Mouse (Mus musculus): ENCODE data around the gene Hhat. TPM values are rescaled to one million over a fixed set of nuclear protein-coding genes. Genes with fewer than 3 reads are reported as not detected.

Gene Hhat
- polyA plus RNA-seq, 1 experiment = not detected

DNA sequence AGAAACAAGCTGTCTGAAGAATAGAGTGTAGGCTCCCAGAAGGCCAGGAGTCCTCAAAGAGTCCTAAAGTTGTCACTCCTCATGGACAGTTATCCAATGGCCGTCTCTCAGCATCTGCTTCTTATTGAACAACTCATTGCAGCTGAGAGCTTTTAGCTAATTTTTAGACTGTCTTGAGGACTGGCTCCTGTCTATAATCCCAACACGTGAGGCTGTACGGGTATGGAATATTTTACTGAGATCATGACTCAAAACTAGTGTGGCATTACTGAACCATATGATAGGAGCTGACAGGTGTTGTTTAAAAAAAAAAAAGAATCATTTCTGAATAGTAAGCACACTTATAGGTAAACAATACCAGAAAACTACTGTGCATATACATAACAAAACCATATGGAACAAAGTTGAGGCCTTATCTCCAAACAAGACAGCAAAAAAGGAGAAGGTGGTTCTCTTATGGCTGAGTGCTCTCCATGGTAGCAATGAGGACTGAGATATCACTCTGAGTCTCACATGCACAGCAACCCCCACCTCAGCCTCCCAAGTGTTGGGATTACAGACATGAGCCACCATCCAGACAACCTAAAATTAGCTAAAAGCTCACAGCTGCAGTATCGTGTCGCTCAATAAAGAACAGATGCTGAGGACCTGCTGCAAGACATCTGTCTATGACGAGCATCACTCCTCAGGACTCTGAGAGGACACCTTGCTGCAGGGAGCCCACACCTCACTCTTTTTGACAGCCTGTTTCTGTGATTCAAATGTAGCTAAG is 21.6 kb downstream of the Hhat start:
- no peaks in the 10 kb centered on the region for H3K27me3 ChIP-seq (ENCODE audit: control insufficient read depth)
- peaks cover 5% of the 10 kb centered on the region for H3K4me1 ChIP-seq (ENCODE audit: control insufficient read depth)
- H3K9me3 ChIP-seq (ENCODE audit: control insufficient read depth, low read length) = no peaks in the 10 kb centered on the region
- H3K36me3 ChIP-seq (ENCODE audit: control insufficient read depth) = no peaks in the 10 kb centered on the region
- H3K4me3 ChIP-seq (replicated peaks) = no peak overlapping the region
- TF ChIP-seq TAL1 (IDR thresholded peaks at IDR 0.05; ENCODE audit: low read length) (no peak), GATA1 (IDR thresholded peaks at IDR 0.05; ENCODE audit: low read length) (no peak)

DNA sequence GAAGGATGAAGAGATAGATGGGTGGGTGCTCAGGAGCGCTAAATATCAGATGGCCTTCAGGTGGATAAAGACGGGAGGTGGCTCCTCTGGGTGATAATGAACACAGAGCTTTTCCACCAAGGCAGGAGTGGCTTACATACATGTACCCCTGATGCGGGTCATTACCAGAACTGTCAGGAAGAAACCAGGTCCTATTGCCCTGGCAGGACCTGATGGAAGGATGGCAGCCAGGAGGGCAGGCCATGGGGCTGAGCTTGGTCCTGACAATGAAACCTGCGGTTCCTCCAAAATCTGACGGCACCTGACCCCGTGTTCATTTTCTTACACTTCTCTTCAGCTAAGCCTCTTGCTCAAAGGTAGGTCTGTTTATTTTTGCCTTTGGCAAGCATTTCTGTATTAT is 24.8 kb downstream of the Hhat start:
- TF ChIP-seq GATA1 (IDR thresholded peaks at IDR 0.05; ENCODE audit: low read length) (no peak), TAL1 (IDR thresholded peaks at IDR 0.05; ENCODE audit: low read length) (no peak)
- H3K27me3 ChIP-seq (ENCODE audit: control insufficient read depth) = no peaks in the 10 kb centered on the region
- no peaks in the 10 kb centered on the region for H3K9me3 ChIP-seq (ENCODE audit: control insufficient read depth, low read length)
- no peak overlapping the region for H3K4me3 ChIP-seq (replicated peaks)
- H3K4me1 ChIP-seq (ENCODE audit: control insufficient read depth) = peaks cover 3% of the 10 kb centered on the region
- H3K36me3 ChIP-seq (ENCODE audit: control insufficient read depth) = no peaks in the 10 kb centered on the region

DNA sequence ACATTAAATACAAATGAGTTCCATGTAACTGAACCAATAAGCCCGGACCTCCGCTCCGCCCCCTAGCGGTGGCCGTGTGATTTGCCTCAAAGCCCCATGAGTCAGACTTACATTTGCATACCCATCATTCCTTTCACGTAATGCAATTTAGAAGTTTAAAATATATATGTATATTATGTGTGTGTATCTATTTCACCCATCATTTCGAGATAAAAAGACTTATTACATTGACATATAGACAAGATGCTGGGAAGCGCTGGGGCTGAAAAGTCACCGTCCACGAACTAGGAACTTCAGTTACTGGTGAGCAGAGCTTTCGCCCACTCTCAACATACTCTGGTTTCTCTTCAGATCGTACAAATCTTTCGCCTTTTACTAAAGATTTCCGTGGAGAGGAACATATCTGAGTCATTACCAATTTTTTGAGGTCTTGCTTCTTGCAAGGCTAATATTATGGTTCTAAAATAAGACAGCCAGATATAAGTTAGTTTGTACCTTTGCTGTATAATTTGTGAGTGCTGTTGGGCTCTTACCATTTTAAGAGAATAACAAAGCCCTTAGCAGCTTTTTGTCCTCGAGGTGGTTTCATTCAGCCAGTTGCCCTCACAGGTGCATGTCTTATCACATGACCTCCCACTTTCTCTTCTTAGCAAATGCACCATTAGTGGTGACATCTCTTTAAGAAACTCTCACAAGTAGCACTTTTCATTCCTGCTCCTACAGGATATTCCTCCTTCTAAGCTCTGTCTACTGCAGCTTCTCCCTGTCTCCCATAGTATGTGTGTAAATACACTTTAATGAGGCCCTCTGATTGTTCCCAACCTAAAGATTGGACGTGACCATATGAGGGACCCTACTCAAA is 25.6 kb downstream of the Hhat start:
- TF ChIP-seq GATA1 (IDR thresholded peaks at IDR 0.05; ENCODE audit: low read length) (no peak), TAL1 (IDR thresholded peaks at IDR 0.05; ENCODE audit: low read length) (no peak)
- peaks cover 3% of the 10 kb centered on the region for H3K4me1 ChIP-seq (ENCODE audit: control insufficient read depth)
- no peaks in the 10 kb centered on the region for H3K9me3 ChIP-seq (ENCODE audit: control insufficient read depth, low read length)
- no peak overlapping the region for H3K4me3 ChIP-seq (replicated peaks)
- no peaks in the 10 kb centered on the region for H3K36me3 ChIP-seq (ENCODE audit: control insufficient read depth)
- H3K27me3 ChIP-seq (ENCODE audit: control insufficient read depth) = no peaks in the 10 kb centered on the region

DNA sequence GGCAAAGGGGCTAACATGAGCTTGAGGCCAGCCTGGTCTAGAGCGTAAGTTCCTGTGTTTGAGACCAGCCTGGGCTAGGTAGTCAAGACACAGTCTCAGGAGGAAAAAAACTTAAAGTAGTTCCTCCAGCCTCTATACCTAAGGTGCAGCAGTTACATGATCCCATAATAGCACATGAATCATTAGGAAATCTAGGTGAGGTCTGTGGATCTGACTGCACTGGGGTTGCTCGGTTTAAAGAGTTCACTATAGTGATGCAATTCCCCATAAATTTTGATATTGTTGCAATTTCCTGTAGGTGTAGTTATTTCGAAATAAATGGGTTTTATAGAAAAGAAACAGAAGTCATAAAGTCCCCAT is 26.2 kb downstream of the Hhat start:
- no peaks in the 10 kb centered on the region for H3K27me3 ChIP-seq (ENCODE audit: control insufficient read depth)
- peaks cover 3% of the 10 kb centered on the region for H3K4me1 ChIP-seq (ENCODE audit: control insufficient read depth)
- TF ChIP-seq GATA1 (IDR thresholded peaks at IDR 0.05; ENCODE audit: low read length) = no peak
- no peak for TF ChIP-seq TAL1 (IDR thresholded peaks at IDR 0.05; ENCODE audit: low read length)
- H3K36me3 ChIP-seq (ENCODE audit: control insufficient read depth) = no peaks in the 10 kb centered on the region
- no peak overlapping the region for H3K4me3 ChIP-seq (replicated peaks)
- no peaks in the 10 kb centered on the region for H3K9me3 ChIP-seq (ENCODE audit: control insufficient read depth, low read length)

DNA sequence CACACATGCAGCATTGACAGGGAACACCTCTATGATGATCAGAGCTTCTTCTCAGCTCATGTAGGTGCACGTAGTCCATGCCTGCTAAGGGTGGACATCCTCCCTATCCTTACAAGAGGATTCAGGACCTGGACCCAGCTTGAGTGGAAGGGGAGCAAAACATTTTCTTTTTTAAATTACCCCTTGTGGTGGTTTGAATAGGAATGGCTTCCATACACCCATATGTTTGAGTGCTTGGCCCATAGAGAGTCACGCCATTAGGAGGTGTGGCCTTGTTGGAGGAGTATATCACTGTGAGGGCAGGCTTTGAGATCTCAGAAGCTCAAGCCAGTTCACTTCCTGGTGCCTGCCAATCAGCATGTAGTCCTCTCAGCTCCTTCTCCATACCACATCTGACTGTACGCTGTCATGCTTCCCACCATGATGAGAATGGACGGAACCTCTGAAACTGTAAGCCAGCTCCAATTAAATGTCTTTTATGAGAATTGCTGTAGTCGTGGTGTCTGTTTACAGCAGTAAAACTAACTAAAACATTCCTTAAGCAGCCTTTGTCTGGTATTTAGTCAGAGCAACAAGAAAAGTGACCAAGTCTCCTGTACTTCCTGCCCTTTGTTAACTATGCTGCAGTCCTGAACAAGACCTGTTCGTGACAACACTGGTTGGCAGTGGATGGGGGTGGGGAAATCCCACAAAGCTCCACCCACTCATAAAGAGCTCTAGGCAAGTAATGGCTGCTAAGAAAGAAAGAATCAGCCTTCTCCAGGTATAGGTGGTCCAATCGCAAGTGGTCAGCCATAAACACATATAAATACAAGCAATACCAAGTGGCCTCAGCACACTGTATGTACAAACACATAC is 28.4 kb downstream of the Hhat start:
- TF ChIP-seq GATA1 (IDR thresholded peaks at IDR 0.05; ENCODE audit: low read length) (no peak), TAL1 (IDR thresholded peaks at IDR 0.05; ENCODE audit: low read length) (no peak)
- H3K4me1 ChIP-seq (ENCODE audit: control insufficient read depth) = peaks cover 3% of the 10 kb centered on the region
- no peaks in the 10 kb centered on the region for H3K36me3 ChIP-seq (ENCODE audit: control insufficient read depth)
- no peaks in the 10 kb centered on the region for H3K9me3 ChIP-seq (ENCODE audit: control insufficient read depth, low read length)
- no peak overlapping the region for H3K4me3 ChIP-seq (replicated peaks)
- no peaks in the 10 kb centered on the region for H3K27me3 ChIP-seq (ENCODE audit: control insufficient read depth)

DNA sequence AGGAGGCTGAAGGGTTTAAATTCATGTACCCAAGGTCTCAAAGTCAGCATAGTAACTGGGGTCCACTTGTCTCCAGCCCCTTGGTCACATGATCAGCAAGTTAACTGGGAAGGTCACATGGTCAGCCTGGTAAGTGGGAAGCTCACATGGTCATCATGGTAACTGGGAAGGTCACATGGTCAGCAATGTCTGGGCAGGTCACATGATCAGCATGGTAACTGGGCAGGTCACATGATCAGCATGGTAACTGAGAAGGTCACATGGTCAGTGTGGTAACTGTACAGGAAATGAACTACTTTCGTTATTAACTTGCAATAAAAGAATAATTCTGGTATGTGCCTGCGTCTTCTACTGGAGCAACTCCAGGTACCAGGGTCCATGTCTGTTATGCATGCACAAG is 29.1 kb downstream of the Hhat start:
- Histone ChIP-seq H3K27me3 (ENCODE audit: control insufficient read depth) (no peaks in the 10 kb centered on the region), H3K4me3 (replicated peaks) (no peak overlapping the region), H3K36me3 (ENCODE audit: control insufficient read depth) (no peaks in the 10 kb centered on the region), H3K4me1 (ENCODE audit: control insufficient read depth) (peaks cover 3% of the 10 kb centered on the region), H3K9me3 (ENCODE audit: control insufficient read depth, low read length) (no peaks in the 10 kb centered on the region)
- TF ChIP-seq TAL1 (IDR thresholded peaks at IDR 0.05; ENCODE audit: low read length) = no peak
- no peak for TF ChIP-seq GATA1 (IDR thresholded peaks at IDR 0.05; ENCODE audit: low read length)

DNA sequence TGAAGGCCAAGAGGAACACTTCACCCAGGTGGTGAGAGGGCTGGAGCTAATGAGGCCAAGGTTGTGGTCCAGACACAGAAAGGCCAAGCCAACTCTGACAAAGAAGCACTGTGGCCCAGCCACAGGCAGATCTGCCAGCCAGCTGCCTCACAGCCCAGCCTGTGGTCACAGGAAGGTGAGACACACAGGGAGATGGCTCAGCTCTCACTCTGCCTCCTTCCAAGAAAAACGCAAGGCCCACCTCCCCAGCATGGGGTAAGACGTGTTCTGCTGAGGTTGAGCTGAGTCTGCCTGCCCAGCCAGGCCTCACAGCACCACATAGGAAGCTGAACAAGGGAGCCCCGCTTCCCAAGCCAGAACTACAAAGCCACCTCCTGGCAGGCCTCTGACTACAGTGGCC is 34.5 kb downstream of the Hhat start:
- TF ChIP-seq TAL1 (IDR thresholded peaks at IDR 0.05; ENCODE audit: low read length) = no peak
- no peaks in the 10 kb centered on the region for H3K9me3 ChIP-seq (ENCODE audit: control insufficient read depth, low read length)
- H3K4me1 ChIP-seq (ENCODE audit: control insufficient read depth) = no peaks in the 10 kb centered on the region
- no peak overlapping the region for H3K4me3 ChIP-seq (replicated peaks)
- H3K27me3 ChIP-seq (ENCODE audit: control insufficient read depth) = no peaks in the 10 kb centered on the region
- H3K36me3 ChIP-seq (ENCODE audit: control insufficient read depth) = no peaks in the 10 kb centered on the region

DNA sequence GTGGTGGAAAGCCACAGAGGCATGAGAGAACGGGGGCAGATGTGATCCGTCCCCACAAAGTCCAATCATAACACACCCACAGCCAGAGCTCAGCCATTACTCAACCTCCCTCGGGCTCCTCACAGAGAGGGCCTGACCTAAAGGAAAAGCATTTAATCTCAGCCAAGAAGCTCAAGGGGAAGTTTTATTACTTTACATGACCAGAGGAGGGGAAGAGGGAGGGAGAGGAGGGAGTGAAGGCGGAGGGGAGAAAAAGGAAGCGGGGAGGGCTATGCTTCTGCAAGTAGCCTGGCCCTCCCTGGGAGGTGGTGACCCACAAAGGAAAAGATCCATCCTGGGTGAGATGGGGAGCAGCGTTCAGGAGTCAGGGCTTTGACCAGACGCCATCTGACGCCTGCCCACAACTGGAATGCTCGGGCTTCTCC is 35.0 kb downstream of the Hhat start:
- Histone ChIP-seq H3K4me1 (ENCODE audit: control insufficient read depth) (no peaks in the 10 kb centered on the region), H3K9me3 (ENCODE audit: control insufficient read depth, low read length) (no peaks in the 10 kb centered on the region), H3K27me3 (ENCODE audit: control insufficient read depth) (no peaks in the 10 kb centered on the region), H3K4me3 (replicated peaks) (no peak overlapping the region), H3K36me3 (ENCODE audit: control insufficient read depth) (no peaks in the 10 kb centered on the region)
- no peak for TF ChIP-seq GATA1 (IDR thresholded peaks at IDR 0.05; ENCODE audit: low read length)
- no peak for TF ChIP-seq TAL1 (IDR thresholded peaks at IDR 0.05; ENCODE audit: low read length)

DNA sequence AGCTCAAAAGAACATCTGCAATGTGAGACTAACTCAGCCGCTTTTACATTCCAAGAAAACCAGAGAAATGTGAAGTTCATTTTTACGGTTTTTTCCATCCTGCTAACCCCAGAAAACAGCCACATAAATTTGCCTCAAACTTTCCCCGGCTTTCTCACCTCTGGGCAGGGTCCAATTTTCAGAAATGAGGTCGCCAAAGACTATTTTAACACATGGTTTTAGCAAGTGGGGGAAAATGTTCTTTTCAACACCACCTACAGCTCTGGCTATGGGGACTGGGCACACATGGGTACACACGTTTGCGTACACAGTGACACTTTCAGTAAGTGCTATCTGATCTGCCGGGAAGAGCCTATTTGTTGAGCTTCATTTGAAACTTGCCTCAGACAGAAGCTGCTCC is 40.5 kb downstream of the Hhat start:
- TF ChIP-seq TAL1 (IDR thresholded peaks at IDR 0.05; ENCODE audit: low read length) (no peak), GATA1 (IDR thresholded peaks at IDR 0.05; ENCODE audit: low read length) (no peak)

More for the DNA sequence above, 40.5 kb downstream of the Hhat start:
- Histone ChIP-seq H3K9me3 (ENCODE audit: control insufficient read depth, low read length) (no peaks in the 10 kb centered on the region), H3K27me3 (ENCODE audit: control insufficient read depth) (no peaks in the 10 kb centered on the region), H3K4me1 (ENCODE audit: control insufficient read depth) (no peaks in the 10 kb centered on the region), H3K36me3 (ENCODE audit: control insufficient read depth) (no peaks in the 10 kb centered on the region), H3K4me3 (replicated peaks) (no peak overlapping the region)

Data from erythroblast, embryonic 14.5 days (primary cell).